Mouse (Mus musculus): Measurements from ENCODE around the gene Crebl2. TPM values are rescaled to one million over a fixed set of nuclear protein-coding genes. Genes with fewer than 3 reads are reported as not detected.

Gene Crebl2
- total and polyA plus RNA-seq, 3 experiments = 1.5 to 3.7 TPM; not detected in 1

GRCm38 (mm10) chr6:134872236-134872635 is 42.3 kb downstream of the Crebl2 start:
- H3K9ac ChIP-seq (ENCODE audit: control insufficient read depth, low read depth, low read length, poor library complexity, severe bottlenecking) = no peak overlapping the region
- no peak overlapping the region for H3K27ac ChIP-seq (ENCODE audit: control insufficient read depth, low read depth, low read length)
- H3K27me3 ChIP-seq (ENCODE audit: control insufficient read depth in 1 of 2, insufficient read depth in 2 of 2, low read length in 2 of 2) = no peaks in the 10 kb centered on the region
- H3K9me3 ChIP-seq (replicated peaks; ENCODE audit: insufficient read depth, low read length) = no peaks in the 10 kb centered on the region
- no peaks in the 10 kb centered on the region for H3K79me2 ChIP-seq (ENCODE audit: control insufficient read depth, insufficient read depth, low read length, poor library complexity)
- no peak for DNase-seq (ENCODE audit: low read depth, low spot score)
- H3K4me1 ChIP-seq (ENCODE audit: control insufficient read depth in 1 of 2, insufficient read depth in 2 of 2, low read length in 2 of 2) = no peaks in the 10 kb centered on the region
- no peak for TF ChIP-seq MYC (IDR thresholded peaks at IDR 0.05; ENCODE audit: low read depth, low read length)
- no peak for TF ChIP-seq POLR2AphosphoS5 (IDR thresholded peaks at IDR 0.05; ENCODE audit: borderline replicate concordance, low read depth, low read length)
- no peak for TF ChIP-seq NRF1 (IDR thresholded peaks at IDR 0.05; ENCODE audit: insufficient read depth, low read depth, low read length, poor library complexity, severe bottlenecking)
- TF ChIP-seq ZNF384 (IDR thresholded peaks at IDR 0.05; ENCODE audit: low read depth, low read length) = no peak
- TF ChIP-seq ZMIZ1 (IDR thresholded peaks at IDR 0.05; ENCODE audit: low read depth, low read length) = no peak
- no peak for TF ChIP-seq POLR2AphosphoS2 (IDR thresholded peaks at IDR 0.05; ENCODE audit: low read length)
- TF ChIP-seq NELFE (IDR thresholded peaks at IDR 0.05; ENCODE audit: low read depth, low read length) = no peak
- H3K36me3 ChIP-seq (ENCODE audit: control insufficient read depth in 1 of 2, insufficient read depth in 2 of 2, low read length in 2 of 2) = no peaks in the 10 kb centered on the region
- no peak overlapping the region for H3K4me3 ChIP-seq (ENCODE audit: control insufficient read depth in 1 of 2, insufficient read depth in 1 of 2, low read depth in 2 of 2, low read length in 2 of 2)

GRCm38 (mm10) chr6:134873018-134873417 is 43.1 kb downstream of the Crebl2 start:
- DNase-seq (ENCODE audit: low read depth, low spot score) = peak; percentile 51
- H3K79me2 ChIP-seq (ENCODE audit: control insufficient read depth, insufficient read depth, low read length, poor library complexity) = no peaks in the 10 kb centered on the region
- no peak overlapping the region for H3K27ac ChIP-seq (ENCODE audit: control insufficient read depth, low read depth, low read length)
- H3K4me1 ChIP-seq (ENCODE audit: control insufficient read depth in 1 of 2, insufficient read depth in 2 of 2, low read length in 2 of 2) = no peaks in the 10 kb centered on the region
- H3K4me3 ChIP-seq (ENCODE audit: control insufficient read depth in 1 of 2, insufficient read depth in 1 of 2, low read depth in 2 of 2, low read length in 2 of 2) = no peak overlapping the region
- TF ChIP-seq CTCF (IDR thresholded peaks at IDR 0.05 in 2 of 3, conservative IDR thresholded peaks at IDR 0.05 in 1 of 3; ENCODE audit: control insufficient read depth in 1 of 3, insufficient read depth in 1 of 3, low read depth in 2 of 3, low read length in 3 of 3, poor library complexity in 1 of 3, severe bottlenecking in 1 of 3) (peak; percentile 36 to 61 (median 38)), ZC3H11A (IDR thresholded peaks at IDR 0.05; ENCODE audit: low read depth, low read length) (peak; percentile 46), RAD21 (IDR thresholded peaks at IDR 0.05; ENCODE audit: low read depth, low read length) (peak; percentile 55), MEF2A (IDR thresholded peaks at IDR 0.05; ENCODE audit: extremely low read depth, insufficient replicate concordance, low read depth, low read length, poor library complexity, severe bottlenecking) (no peak), KAT2A (conservative IDR thresholded peaks at IDR 0.05; ENCODE audit: low read depth, low read length) (no peak), ZNF384 (IDR thresholded peaks at IDR 0.05; ENCODE audit: low read depth, low read length) (peak; percentile 85), SMC3 (IDR thresholded peaks at IDR 0.05; ENCODE audit: low read depth, low read length) (peak; percentile 59), RCOR1 (IDR thresholded peaks at IDR 0.05; ENCODE audit: low read depth, low read length) (no peak), POLR2AphosphoS5 (IDR thresholded peaks at IDR 0.05; ENCODE audit: borderline replicate concordance, low read depth, low read length) (no peak)
- H3K9me3 ChIP-seq (replicated peaks; ENCODE audit: insufficient read depth, low read length) = no peaks in the 10 kb centered on the region
- H3K27me3 ChIP-seq (ENCODE audit: control insufficient read depth in 1 of 2, insufficient read depth in 2 of 2, low read length in 2 of 2) = no peaks in the 10 kb centered on the region
- no peak overlapping the region for H3K9ac ChIP-seq (ENCODE audit: control insufficient read depth, low read depth, low read length, poor library complexity, severe bottlenecking)
- H3K36me3 ChIP-seq (ENCODE audit: control insufficient read depth in 1 of 2, insufficient read depth in 2 of 2, low read length in 2 of 2) = no peaks in the 10 kb centered on the region

DNA sequence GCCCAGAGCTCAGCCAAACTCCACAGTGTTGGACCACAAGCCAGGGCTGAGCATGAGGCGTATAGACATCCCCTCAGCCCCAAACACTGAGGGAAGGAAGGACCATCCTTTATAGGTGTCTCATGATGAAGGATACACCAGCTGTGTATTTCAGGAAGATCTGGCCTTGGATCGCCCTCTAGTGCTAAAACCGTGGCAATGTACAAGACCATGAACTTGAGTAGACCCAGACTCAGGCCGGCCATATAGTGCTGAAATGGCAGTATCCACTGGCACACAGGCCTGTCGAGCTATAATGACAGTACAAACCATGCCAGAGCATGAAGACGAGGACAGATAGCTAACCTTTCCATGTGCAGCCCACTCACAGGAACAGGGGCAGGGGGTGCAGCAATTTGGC is 46.8 kb downstream of the Crebl2 start:
- TF ChIP-seq KAT2A (conservative IDR thresholded peaks at IDR 0.05; ENCODE audit: low read depth, low read length) (no peak), MYC (IDR thresholded peaks at IDR 0.05; ENCODE audit: low read depth, low read length) (no peak), CTCF (IDR thresholded peaks at IDR 0.05 in 2 of 3, conservative IDR thresholded peaks at IDR 0.05 in 1 of 3; ENCODE audit: control insufficient read depth in 1 of 3, insufficient read depth in 1 of 3, low read depth in 2 of 3, low read length in 3 of 3, poor library complexity in 1 of 3, severe bottlenecking in 1 of 3) (peak; percentile 37 to 59 (median 46)), MAX (IDR thresholded peaks at IDR 0.05; ENCODE audit: low read length) (no peak), EP300 (IDR thresholded peaks at IDR 0.05; ENCODE audit: low read depth in 1 of 2, low read length in 2 of 2) (no peak), TBP (IDR thresholded peaks at IDR 0.05; ENCODE audit: low read depth, low read length) (no peak), ZMIZ1 (IDR thresholded peaks at IDR 0.05; ENCODE audit: low read depth, low read length) (no peak), POLR2A (IDR thresholded peaks at IDR 0.05; ENCODE audit: control insufficient read depth in 1 of 2, insufficient read depth in 1 of 2, low read depth in 1 of 2, low read length in 2 of 2, poor library complexity in 1 of 2) (no peak), RCOR1 (IDR thresholded peaks at IDR 0.05; ENCODE audit: low read depth, low read length) (no peak), ETS1 (IDR thresholded peaks at IDR 0.05; ENCODE audit: low read depth, low read length) (no peak), GABPA (IDR thresholded peaks at IDR 0.05; ENCODE audit: low read depth, low read length) (no peak), POLR2AphosphoS5 (IDR thresholded peaks at IDR 0.05; ENCODE audit: borderline replicate concordance, low read depth, low read length) (no peak), RAD21 (IDR thresholded peaks at IDR 0.05; ENCODE audit: low read depth, low read length) (peak; percentile 34), CHD2 (IDR thresholded peaks at IDR 0.05; ENCODE audit: low read length) (no peak), GATA1 (IDR thresholded peaks at IDR 0.05; ENCODE audit: low read depth, low read length) (no peak), SMC3 (IDR thresholded peaks at IDR 0.05; ENCODE audit: low read depth, low read length) (peak; percentile 39), MAFK (IDR thresholded peaks at IDR 0.05; ENCODE audit: borderline replicate concordance, low read depth, low read length) (no peak), NRF1 (IDR thresholded peaks at IDR 0.05; ENCODE audit: insufficient read depth, low read depth, low read length, poor library complexity, severe bottlenecking) (no peak)
- Histone ChIP-seq H3K36me3 (ENCODE audit: control insufficient read depth in 1 of 2, insufficient read depth in 2 of 2, low read length in 2 of 2) (peaks cover 0 to 3% of the 10 kb centered on the region in 2 experiments; a peak in 2 of 4 replicates), H3K27me3 (ENCODE audit: control insufficient read depth in 1 of 2, insufficient read depth in 2 of 2, low read length in 2 of 2) (no peaks in the 10 kb centered on the region), H3K4me1 (ENCODE audit: control insufficient read depth in 1 of 2, insufficient read depth in 2 of 2, low read length in 2 of 2) (peaks cover 4% of the 10 kb centered on the region in 2 experiments; a peak in 2 of 4 replicates), H3K27ac (ENCODE audit: control insufficient read depth, low read depth, low read length) (no peak overlapping the region), H3K9me3 (replicated peaks; ENCODE audit: insufficient read depth, low read length) (no peaks in the 10 kb centered on the region), H3K79me2 (ENCODE audit: control insufficient read depth, insufficient read depth, low read length, poor library complexity) (no peaks in the 10 kb centered on the region), H3K4me3 (ENCODE audit: control insufficient read depth in 1 of 2, insufficient read depth in 1 of 2, low read depth in 2 of 2, low read length in 2 of 2) (no peak overlapping the region), H3K9ac (ENCODE audit: control insufficient read depth, low read depth, low read length, poor library complexity, severe bottlenecking) (no peak overlapping the region)
- DNase-seq (ENCODE audit: low read depth, low spot score) = peak; percentile 58
